Mouse (Mus musculus) MEL (cell line): ENCODE data around the gene Abca3. TPM values are rescaled to one million over a fixed set of nuclear protein-coding genes. Genes with fewer than 3 reads are reported as not detected.

ENCODE experiments used
- DNase-seq: peaks from one replicate; pipeline ENCODE4 v3.0.0; 2011; ENCODE audit warnings: low read depth, low spot score
- H3K27ac ChIP-seq: 2 replicates; pipeline ENCODE4 v1.5.1; 2012; ENCODE audit warnings: low read depth, mild to moderate bottlenecking, control low read depth, low read length, moderate library complexity; ENCODE audit not compliant: control insufficient read depth
- H3K27me3 ChIP-seq, 2 experiments: fragments of 150-350 bp in 1 of 2; sonication (generic) in 1 of 2; 2 replicates each; pipeline ENCODE4 v1.6.1; 2012; ENCODE audit warnings: low read length in 2 of 2, mild to moderate bottlenecking in 2 of 2, improper control_type of control experiment in 1 of 2, moderate library complexity in 1 of 2; ENCODE audit not compliant: insufficient read depth in 2 of 2, control insufficient read depth in 1 of 2
- H3K36me3 ChIP-seq, 2 experiments: 2 replicates each; pipeline ENCODE4 v1.6.1; 2012 to 2014; ENCODE audit warnings: low read length in 2 of 2, improper control_type of control experiment in 1 of 2, inconsistent platforms in 1 of 2, mild to moderate bottlenecking in 1 of 2; ENCODE audit not compliant: insufficient read depth in 2 of 2, control insufficient read depth in 1 of 2
- H3K4me1 ChIP-seq, 2 experiments: fragments of 150-350 bp in 1 of 2; sonication (generic) in 1 of 2; 2 replicates each; pipeline ENCODE4 v1.6.1; 2012; ENCODE audit warnings: low read length in 2 of 2, improper control_type of control experiment in 1 of 2, mild to moderate bottlenecking in 1 of 2; ENCODE audit not compliant: insufficient read depth in 2 of 2, control insufficient read depth in 1 of 2
- H3K4me3 ChIP-seq, 2 experiments: fragments of 150-350 bp in 1 of 2; sonication (generic) in 1 of 2; 2 replicates each; pipeline ENCODE4 v1.5.1; 2012; ENCODE audit warnings: low read depth in 2 of 2, low read length in 2 of 2, mild to moderate bottlenecking in 2 of 2, moderate library complexity in 2 of 2, control low read depth in 1 of 2, improper control_type of control experiment in 1 of 2; ENCODE audit not compliant: control insufficient read depth in 1 of 2, insufficient read depth in 1 of 2
- H3K79me2 ChIP-seq: 2 replicates; pipeline ENCODE4 v1.6.1; 2012; ENCODE audit warnings: mild to moderate bottlenecking, low read length, moderate library complexity; ENCODE audit not compliant: control insufficient read depth, poor library complexity, insufficient read depth
- H3K9ac ChIP-seq: 2 replicates; pipeline ENCODE4 v1.6.1; 2012; ENCODE audit warnings: low read depth, mild to moderate bottlenecking, control low read depth, low read length, moderate library complexity; ENCODE audit not compliant: control insufficient read depth, poor library complexity, severe bottlenecking
- H3K9me3 ChIP-seq: fragments of 150-350 bp; sonication (generic); replicated peaks from 2 replicates; pipeline ENCODE4 v1.6.1; 2012; ENCODE audit warnings: mild to moderate bottlenecking, low read length, improper control_type of control experiment, moderate library complexity; ENCODE audit not compliant: insufficient read depth
- BHLHE40 ChIP-seq: IDR thresholded peaks from 2 replicates; pipeline ENCODE4 v1.6.1; 2012; ENCODE audit warnings: low read depth, mild to moderate bottlenecking, inconsistent platforms, low read length, improper control_type of control experiment, borderline replicate concordance
- CHD1 ChIP-seq: IDR thresholded peaks from 2 replicates; pipeline ENCODE4 v1.6.1; 2012; ENCODE audit warnings: low read depth, mild to moderate bottlenecking, inconsistent platforms, low read length, improper control_type of control experiment
- CHD2 ChIP-seq: IDR thresholded peaks from 2 replicates; pipeline ENCODE4 v1.6.1; 2011; ENCODE audit warnings: low read length, improper control_type of control experiment
- CTCF ChIP-seq, 3 experiments: IDR thresholded peaks in 2 of 3; conservative IDR thresholded peaks in 1 of 3; 2 replicates each; pipeline ENCODE4 v1.5.1; 2011 to 2012; ENCODE audit warnings: low read length in 3 of 3, low read depth in 2 of 3, mild to moderate bottlenecking in 2 of 3, improper control_type of control experiment in 1 of 3, inconsistent platforms in 1 of 3, mixed read lengths in 1 of 3, moderate library complexity in 1 of 3; ENCODE audit not compliant: control insufficient read depth in 1 of 3, insufficient read depth in 1 of 3, poor library complexity in 1 of 3, severe bottlenecking in 1 of 3
- E2F4 ChIP-seq: IDR thresholded peaks from 2 replicates; pipeline ENCODE4 v1.6.1; 2011; ENCODE audit warnings: low read depth, low read length, improper control_type of control experiment, borderline replicate concordance
- ELF1 ChIP-seq: IDR thresholded peaks from 2 replicates; pipeline ENCODE4 v1.6.1; 2014; ENCODE audit warnings: low read depth, mild to moderate bottlenecking, inconsistent platforms, low read length, improper control_type of control experiment, moderate library complexity
- EP300 ChIP-seq, 2 experiments: IDR thresholded peaks; 2 replicates each; pipeline ENCODE4 v1.6.1; 2011; ENCODE audit warnings: improper control_type of control experiment in 2 of 2, low read length in 2 of 2, low read depth in 1 of 2, mild to moderate bottlenecking in 1 of 2
- ETS1 ChIP-seq: IDR thresholded peaks from 2 replicates; pipeline ENCODE4 v1.6.1; 2012; ENCODE audit warnings: low read depth, mild to moderate bottlenecking, inconsistent platforms, low read length, improper control_type of control experiment, moderate library complexity
- GATA1 ChIP-seq: IDR thresholded peaks from 2 replicates; pipeline ENCODE4 v1.6.1; 2011; ENCODE audit warnings: low read depth, low read length, improper control_type of control experiment
- HCFC1 ChIP-seq: IDR thresholded peaks from 2 replicates; pipeline ENCODE4 v1.6.1; 2012; ENCODE audit warnings: low read depth, mild to moderate bottlenecking, inconsistent platforms, low read length, improper control_type of control experiment, moderate library complexity
- MAX ChIP-seq: IDR thresholded peaks from 2 replicates; pipeline ENCODE4 v1.6.1; 2011; ENCODE audit warnings: low read length, improper control_type of control experiment
- MAZ ChIP-seq: IDR thresholded peaks from 2 replicates; pipeline ENCODE4 v1.6.1; 2012; ENCODE audit warnings: low read depth, mild to moderate bottlenecking, inconsistent platforms, low read length, improper control_type of control experiment
- MEF2A ChIP-seq: IDR thresholded peaks from 2 replicates; pipeline ENCODE4 v1.6.1; 2014; ENCODE audit warnings: low read depth, mild to moderate bottlenecking, inconsistent platforms, low read length, improper control_type of control experiment; ENCODE audit not compliant: poor library complexity, insufficient replicate concordance, severe bottlenecking; ENCODE audit errors: extremely low read depth
- MXI1 ChIP-seq: IDR thresholded peaks from 2 replicates; pipeline ENCODE4 v1.6.1; 2011; ENCODE audit warnings: mild to moderate bottlenecking, low read depth, low read length, improper control_type of control experiment
- MYC ChIP-seq: IDR thresholded peaks from 2 replicates; pipeline ENCODE4 v1.6.1; 2011; ENCODE audit warnings: low read depth, mild to moderate bottlenecking, low read length, improper control_type of control experiment, moderate library complexity
- NELFE ChIP-seq: IDR thresholded peaks from 2 replicates; pipeline ENCODE4 v1.6.1; 2011; ENCODE audit warnings: low read depth, low read length, improper control_type of control experiment
- NRF1 ChIP-seq: IDR thresholded peaks from 2 replicates; pipeline ENCODE4 v1.6.1; 2014; ENCODE audit warnings: low read depth, mild to moderate bottlenecking, inconsistent platforms, low read length, improper control_type of control experiment, moderate library complexity; ENCODE audit not compliant: poor library complexity, insufficient read depth, severe bottlenecking
- POLR2A ChIP-seq, 2 experiments: IDR thresholded peaks; 2 replicates each; pipeline ENCODE4 v1.6.1; 2011 to 2012; ENCODE audit warnings: low read length in 2 of 2, mild to moderate bottlenecking in 2 of 2, control low read depth in 1 of 2, improper control_type of control experiment in 1 of 2, low read depth in 1 of 2, moderate library complexity in 1 of 2; ENCODE audit not compliant: control insufficient read depth in 1 of 2, insufficient read depth in 1 of 2, poor library complexity in 1 of 2
- POLR2AphosphoS2 ChIP-seq: IDR thresholded peaks from 2 replicates; pipeline ENCODE4 v1.6.1; 2011; ENCODE audit warnings: low read length, improper control_type of control experiment
- POLR2AphosphoS5 ChIP-seq: IDR thresholded peaks from 2 replicates; pipeline ENCODE4 v1.6.1; 2012; ENCODE audit warnings: low read depth, borderline replicate concordance, mild to moderate bottlenecking, inconsistent platforms, low read length, moderate library complexity, mixed read lengths
- RAD21 ChIP-seq: IDR thresholded peaks from 2 replicates; pipeline ENCODE4 v1.6.1; 2011; ENCODE audit warnings: mild to moderate bottlenecking, low read depth, low read length, improper control_type of control experiment
- SIN3A ChIP-seq: IDR thresholded peaks from 2 replicates; pipeline ENCODE4 v1.6.1; 2012; ENCODE audit warnings: low read length, improper control_type of control experiment, inconsistent platforms
- SMC3 ChIP-seq: IDR thresholded peaks from 2 replicates; pipeline ENCODE4 v1.6.1; 2011; ENCODE audit warnings: low read depth, low read length, improper control_type of control experiment
- TCF12 ChIP-seq: IDR thresholded peaks from 2 replicates; pipeline ENCODE4 v1.6.1; 2014; ENCODE audit warnings: low read depth, mild to moderate bottlenecking, inconsistent platforms, low read length, improper control_type of control experiment, moderate library complexity
- USF1 ChIP-seq: IDR thresholded peaks from 2 replicates; pipeline ENCODE4 v1.6.1; 2014; ENCODE audit warnings: low read depth, mild to moderate bottlenecking, inconsistent platforms, low read length, improper control_type of control experiment, moderate library complexity
- USF2 ChIP-seq, 2 experiments: IDR thresholded peaks; 2 replicates each; pipeline ENCODE4 v1.6.1; 2011 to 2012; ENCODE audit warnings: improper control_type of control experiment in 2 of 2, low read length in 2 of 2, borderline replicate concordance in 1 of 2, inconsistent platforms in 1 of 2, low read depth in 1 of 2, mild to moderate bottlenecking in 1 of 2; ENCODE audit not compliant: insufficient read depth in 1 of 2
- ZMIZ1 ChIP-seq: IDR thresholded peaks from 2 replicates; pipeline ENCODE4 v1.6.1; 2012; ENCODE audit warnings: low read depth, mild to moderate bottlenecking, inconsistent platforms, low read length, improper control_type of control experiment, moderate library complexity
- polyA plus RNA-seq, 2 experiments: library from polyadenylated mRNA; stranded (reverse) in 1 of 2; unstranded in 1 of 2; fragments of >175 nt in 1 of 2; fragments of >200 nt in 1 of 2; gene quantifications; 2 replicates each; pipeline versions ENCODE4 v1.2.1 to v1.2.4; 2012; ENCODE audit warnings: low replicate concordance in 2 of 2, low read depth in 1 of 2; ENCODE audit not compliant: insufficient read length in 2 of 2, insufficient read depth in 1 of 2, missing spikeins in 1 of 2
- total RNA-seq: library from RNA; depleted of rRNA; stranded (reverse); fragments of 300-350 nt; gene quantifications from 2 replicates; pipeline ENCODE4 v1.2.3, GENCODE M21; 2012; rRNA removed

The Abca3 gene
- total RNA-seq: 27.3 and 32.4 TPM in 2 replicates
- 10 to 100 TPM; 36.6 to 37.1 TPM for polyA plus RNA-seq

GRCm38 (mm10) chr17:24351760-24352357 is at the start of gene Abca3:
Gene Abca3, plus strand, starts transcription at chr17:24351950.
- peak within 1 kb of the TSS; percentile 96 for H3K9ac ChIP-seq
- H3K9me3 ChIP-seq: no peaks in the 10 kb centered on the region
- peak within 1 kb of the TSS; percentile 74 to 96 for H3K4me3 ChIP-seq
- TF ChIP-seq ELF1 (peak; percentile 62), CHD1 (no peak), NELFE (peak; percentile 63), HCFC1 (peak; percentile 70), POLR2A (IDR thresholded peaks at IDR 0.05; ENCODE audit: control insufficient read depth in 1 of 2, insufficient read depth in 1 of 2, low read depth in 1 of 2, low read length in 2 of 2, poor library complexity in 1 of 2) (peak in 1 of 2 experiments; percentile 67; a peak in 2 of 4 replicates), SIN3A (peak; percentile 83), CHD2 (no peak), POLR2AphosphoS2 (peak; percentile 65; the same call in 1 of the 2 replicates), SMC3 (peak; percentile 29; the same call in 1 of the 2 replicates), MEF2A (no peak), GATA1 (no peak), MAX (peak; percentile 95), BHLHE40 (peak; percentile 44; the same call in 1 of the 2 replicates), TCF12 (peak; percentile 59), E2F4 (no peak), CTCF (IDR thresholded peaks at IDR 0.05 in 2 of 3, conservative IDR thresholded peaks at IDR 0.05 in 1 of 3; ENCODE audit: control insufficient read depth in 1 of 3, insufficient read depth in 1 of 3, low read depth in 2 of 3, low read length in 3 of 3, poor library complexity in 1 of 3, severe bottlenecking in 1 of 3) (peak; percentile 88 to 95 (median 92)), USF1 (peak; percentile 58), NRF1 (peak; percentile 87), USF2 (IDR thresholded peaks at IDR 0.05; ENCODE audit: borderline replicate concordance in 1 of 2, insufficient read depth in 1 of 2, low read depth in 1 of 2, low read length in 2 of 2) (no peak), MXI1 (peak; percentile 97), ZMIZ1 (peak; percentile 63; the same call in 1 of the 2 replicates), MYC (peak; percentile 98), EP300 (IDR thresholded peaks at IDR 0.05; ENCODE audit: low read depth in 1 of 2, low read length in 2 of 2) (no peak), POLR2AphosphoS5 (no peak), ETS1 (peak; percentile 51; the same call in 1 of the 2 replicates), RAD21 (peak; percentile 21), MAZ (peak; percentile 95)
- H3K4me1 ChIP-seq: peaks cover 9 to 31% of the 10 kb centered on the region in 2 experiments
- H3K36me3 ChIP-seq: peaks cover 0 to 23% of the 10 kb centered on the region in 2 experiments; a peak in 2 of 4 replicates
- H3K27me3 ChIP-seq: no peaks in the 10 kb centered on the region
- H3K79me2 ChIP-seq: peaks cover 41% of the 10 kb centered on the region
- DNase-seq: peak; percentile 98
- H3K27ac ChIP-seq: peak within 1 kb of the TSS; percentile 88
